Mouse (Mus musculus): ENCODE data around the gene Rbm31y. TPM values are rescaled to one million over a fixed set of nuclear protein-coding genes. Genes with fewer than 3 reads are reported as not detected.

Gene Rbm31y
- polyA plus RNA-seq (2012; rRNA removed), result not detected in 2 replicates

DNA sequence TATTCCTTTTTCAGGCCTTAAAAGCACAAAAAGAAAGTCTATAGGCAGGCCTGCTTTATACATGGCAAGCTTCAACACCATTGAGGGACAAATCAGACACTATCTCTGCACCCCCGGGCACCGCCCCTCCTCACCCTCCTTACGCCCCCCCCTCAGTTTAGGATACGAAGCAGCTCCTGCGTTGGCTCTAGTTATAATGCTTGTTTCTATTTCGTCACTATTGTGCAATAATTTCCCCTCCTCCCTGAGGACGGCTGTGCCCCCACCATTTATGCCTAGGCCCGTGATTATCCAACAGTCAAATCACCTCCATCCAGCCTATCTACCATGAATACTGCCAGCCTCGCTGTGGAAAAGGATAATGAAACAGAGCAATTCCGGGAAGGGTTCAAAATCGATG, at the start of gene Rbm31y:
Gene Rbm31y, plus strand, starts transcription at position 301 of the 400 bp plus-strand sequence.

All from liver, embryonic 14 days (tissue).